Mouse (Mus musculus): Measurements from ENCODE around the gene Pparg.

GRCm38 (mm10) chr6:115471956-115472355 lies 111.2 kb downstream of the Pparg start:
- TF ChIP-seq CTCF (IDR thresholded peaks at IDR 0.05; ENCODE audit: insufficient read depth, low read depth, low read length) (no peak), POLR2A (IDR thresholded peaks at IDR 0.05; ENCODE audit: insufficient read depth, low read depth, low read length) (no peak)
